Mouse (Mus musculus) heart, adult 2 months (tissue): Measurements from ENCODE around the gene Dhx16. TPM values are rescaled to one million over a fixed set of nuclear protein-coding genes. Genes with fewer than 3 reads are reported as not detected.

Experiments used
- DNase-seq, 2 experiments: peaks; one replicate each; pipeline ENCODE4 v3.0.0; 2021
- H3K27ac ChIP-seq: fragments of 200-600 bp; 2 replicates; pipeline ENCODE4 v1.8.1; 2022
- H3K27me3 ChIP-seq: fragments of 200-500 bp; 2 replicates; pipeline ENCODE4 v1.6.1; 2012; ENCODE audit warnings: mild to moderate bottlenecking, low read length, inconsistent platforms, mixed read lengths; ENCODE audit not compliant: control insufficient read depth, insufficient read depth
- H3K36me3 ChIP-seq: fragments of 200-500 bp; 2 replicates; pipeline ENCODE4 v1.6.1; 2012; ENCODE audit warnings: low read length, inconsistent platforms; ENCODE audit not compliant: control insufficient read depth, insufficient read depth
- H3K4me1 ChIP-seq: fragments of 200-500 bp; 2 replicates; pipeline ENCODE4 v1.6.1; 2011; ENCODE audit warnings: low read length; ENCODE audit not compliant: control insufficient read depth, insufficient read depth
- H3K4me3 ChIP-seq: fragments of 200-600 bp; 2 replicates; pipeline ENCODE4 v1.8.1; 2022
- H3K79me2 ChIP-seq: fragments of 200-500 bp; replicated peaks from 2 replicates; pipeline ENCODE4 v1.6.1; 2012; ENCODE audit warnings: mild to moderate bottlenecking, inconsistent platforms, low read length, moderate library complexity, mixed read lengths; ENCODE audit not compliant: control insufficient read depth, insufficient read depth
- H3K9ac ChIP-seq: fragments of 200-500 bp; 2 replicates; pipeline ENCODE4 v1.6.1; 2012; ENCODE audit warnings: low read depth, mild to moderate bottlenecking, control low read depth, inconsistent platforms, low read length, mixed read lengths
- CTCF ChIP-seq: fragments of 200-600 bp; IDR thresholded peaks from 2 replicates; pipeline ENCODE4 v1.8.1; 2022; ENCODE audit warnings: antibody characterized with exemption, mild to moderate bottlenecking, moderate library complexity
- EP300 ChIP-seq: fragments of 200-500 bp; IDR thresholded peaks from 2 replicates; pipeline ENCODE4 v1.6.1; 2011; ENCODE audit warnings: low read depth, low read length, control low read depth; ENCODE audit not compliant: insufficient read depth
- POLR2A ChIP-seq: fragments of 200-500 bp; IDR thresholded peaks from 2 replicates; pipeline ENCODE4 v1.6.1; 2011; ENCODE audit warnings: mild to moderate bottlenecking, low read depth, low read length, control low read depth; ENCODE audit not compliant: insufficient read depth
- WGBS: fragments of 180-500 bp; shearing (Covaris S2); methylation state at CpG from one replicate; pipeline ENCODE4 v1.1.7; 2018; 5-methylcytosine and 5-hydroxymethylcytosine counted together
- intact Hi-C: fragments of 180-260 bp; cut with DNase I; formaldehyde crosslinking; loops from one replicate; pipeline ENCODE4 v1.15.1; 2025
- long read RNA-seq: library from polyadenylated mRNA; stranded (forward); transcript quantifications from one replicate; pipeline ENCODE4 v2.0.0, GENCODE M21; 2021
- polyA plus RNA-seq: library from polyadenylated mRNA; depleted of rRNA; stranded (reverse); fragments of >200 nt; gene quantifications from 2 replicates; pipeline ENCODE4 v1.2.3, GENCODE M21; 2012; rRNA removed
- total RNA-seq, 2 experiments: library from RNA; stranded (reverse); gene quantifications; 2 replicates each; pipeline ENCODE4 v1.2.3; 2021

Dhx16 gene
- total RNA-seq = 10 to 100 TPM; 19.3 to 20.3 TPM
- polyA plus RNA-seq = 27.7 and 38.0 TPM in 2 replicates
- long read RNA-seq, transcript Dhx16-201 (20 exons, 3,351 nt) = major isoform, 37 of 52 reads
- long read RNA-seq, partial matches to known transcripts = 5 of 52 reads
- long read RNA-seq, other reads (novel, unspliced or antisense) = 10 of 52 reads

- 5% methylated on average over 66 of the region's 66 CpGs for WGBS
- Histone ChIP-seq H3K9ac (peak within 1 kb of the TSS; percentile 77), H3K79me2 (no peaks in the 10 kb centered on the region), H3K4me3 (peak within 1 kb of the TSS; percentile 88), H3K27me3 (no peaks in the 10 kb centered on the region), H3K36me3 (0 out of 2 replicates have a peak, but pooled peaks cover 2% of the 10 kb centered on the region), H3K27ac (peak within 1 kb of the TSS; percentile 69), H3K4me1 (peaks cover 3% of the 10 kb centered on the region)
- TF ChIP-seq EP300 (peak; percentile 92), CTCF (peak; percentile 92), POLR2A (peak; percentile 73)
- DNase-seq = peak; percentile 96 to 97
- intact Hi-C loops = loop anchor here (1.0 kb wide), 1 partner anchor 18 kb away; the partner anchor contains the start of gene 2310061I04Rik
These were observed at the start of gene Dhx16 for GRCm38 (mm10) chr17:35879245-35880057. Dhx16 (plus strand) TSS chr17:35879819.

- intact Hi-C loops = loop anchor here (10.0 kb wide), 1 partner anchor 142 kb away; the partner anchor contains the start of gene Gnl1
- no peak for TF ChIP-seq EP300
- TF ChIP-seq CTCF = no peak
- no peak for TF ChIP-seq POLR2A
- 73% methylated on average over 8 of the region's 8 CpGs for WGBS
These were observed 47.0 kb upstream of the Dhx16 start for GRCm38 (mm10) chr17:35832400-35833238.

GRCm38 (mm10) chr17:35833239-35833751 lies 46.3 kb upstream of the Dhx16 start:
- 33% methylated on average over 5 of the region's 5 CpGs for WGBS
- no peak for TF ChIP-seq EP300
- no peak for TF ChIP-seq POLR2A
- TF ChIP-seq CTCF = no peak
- no peak for DNase-seq
- H3K36me3 ChIP-seq = peaks cover 5% of the 10 kb centered on the region; the same call in 1 of the 2 replicates
- H3K27ac ChIP-seq = no peak overlapping the region
- intact Hi-C loops = loop anchor here (10.0 kb wide), 1 partner anchor 142 kb away; the partner anchor contains the start of gene Gnl1
- no peak overlapping the region for H3K4me3 ChIP-seq
- H3K27me3 ChIP-seq = no peaks in the 10 kb centered on the region
- no peaks in the 10 kb centered on the region for H3K79me2 ChIP-seq
- H3K9ac ChIP-seq = no peak overlapping the region
- peaks cover 9% of the 10 kb centered on the region for H3K4me1 ChIP-seq

More at GRCm38 (mm10) chr17:35832400-35833238, 47.0 kb upstream of the Dhx16 start:
- Histone ChIP-seq H3K4me1 (peaks cover 9% of the 10 kb centered on the region), H3K36me3 (peaks cover 5% of the 10 kb centered on the region; the same call in 1 of the 2 replicates), H3K79me2 (no peaks in the 10 kb centered on the region), H3K27ac (no peak overlapping the region), H3K4me3 (no peak overlapping the region), H3K27me3 (no peaks in the 10 kb centered on the region), H3K9ac (no peak overlapping the region)
- no peak for DNase-seq

- Histone ChIP-seq H3K27me3 (no peaks in the 10 kb centered on the region), H3K36me3 (peaks cover 5% of the 10 kb centered on the region; the same call in 1 of the 2 replicates), H3K27ac (no peak overlapping the region), H3K79me2 (no peaks in the 10 kb centered on the region), H3K4me3 (no peak overlapping the region), H3K9ac (no peak overlapping the region), H3K4me1 (peaks cover 9% of the 10 kb centered on the region)
- no peak for DNase-seq
- TF ChIP-seq POLR2A = peak; percentile 33; the same call in 1 of the 2 replicates
- TF ChIP-seq EP300 = no peak
- intact Hi-C loops = loop anchor here (10.0 kb wide), 1 partner anchor 141 kb away; the partner anchor contains the start of gene Gnl1
- WGBS = 46% methylated on average over 5 of the region's 5 CpGs
These were observed 45.7 kb upstream of the Dhx16 start for GRCm38 (mm10) chr17:35833894-35834293.

GRCm38 (mm10) chr17:35834696-35835422 lies 44.8 kb upstream of the Dhx16 start:
- intact Hi-C loops = loop anchor here (10.0 kb wide), 1 partner anchor 140 kb away; the partner anchor contains the start of gene Gnl1
- H3K79me2 ChIP-seq = no peaks in the 10 kb centered on the region
- no peak overlapping the region for H3K27ac ChIP-seq
- no peak overlapping the region for H3K4me3 ChIP-seq
- no peak overlapping the region for H3K9ac ChIP-seq
- DNase-seq = peak in 1 of 2 experiments; percentile 46
- TF ChIP-seq EP300 (0 out of 2 replicates have a peak, but pooled peaks have one; percentile 13), POLR2A (0 out of 2 replicates have a peak, but pooled peaks have one; percentile 18), CTCF (no peak)
- peaks cover 9% of the 10 kb centered on the region for H3K4me1 ChIP-seq
- H3K36me3 ChIP-seq = peaks cover 5% of the 10 kb centered on the region; the same call in 1 of the 2 replicates
- WGBS = 53% methylated on average over 26 of the region's 26 CpGs
- no peaks in the 10 kb centered on the region for H3K27me3 ChIP-seq
